Mouse (Mus musculus) hindbrain, postnatal 0 days (tissue): ENCODE measurements around the gene Eya4. TPM values are rescaled to one million over a fixed set of nuclear protein-coding genes. Genes with fewer than 3 reads are reported as not detected.

Experiments used
- ATAC-seq: fragments of 200-750 bp; cut with Nextera tagmentation; 2 replicates; pipeline ENCODE4 v1.8.0; 2017; ENCODE audit warnings: mild to moderate bottlenecking, moderate TSS enrichment, moderate library complexity
- DNase-seq: peaks from one replicate; pipeline ENCODE4 v3.0.0-alpha.2; 2015; ENCODE audit warnings: low spot score
- H3K27ac ChIP-seq: fragments of 300-500 bp; sonication (generic); 2 replicates; pipeline ENCODE4 v1.5.1; 2014; ENCODE audit warnings: mild to moderate bottlenecking
- H3K27me3 ChIP-seq: fragments of 300-500 bp; sonication (generic); 2 replicates; pipeline ENCODE4 v1.6.1; 2014; ENCODE audit warnings: low read length, mixed read lengths; ENCODE audit not compliant: insufficient read depth
- H3K36me3 ChIP-seq: fragments of 300-500 bp; sonication (generic); 2 replicates; pipeline ENCODE4 v1.6.1; 2014; ENCODE audit warnings: low read length, mixed read lengths; ENCODE audit not compliant: insufficient read depth
- H3K4me1 ChIP-seq: fragments of 300-500 bp; sonication (generic); 2 replicates; pipeline ENCODE4 v1.6.1; 2014; ENCODE audit warnings: antibody characterized with exemption, low read length, mixed read lengths; ENCODE audit not compliant: insufficient read depth
- H3K4me2 ChIP-seq: fragments of 300-500 bp; sonication (generic); 2 replicates; pipeline ENCODE4 v1.6.1; 2014; ENCODE audit warnings: low read depth, mild to moderate bottlenecking, low read length, moderate library complexity, mixed read lengths
- H3K4me3 ChIP-seq: fragments of 300-500 bp; sonication (generic); 2 replicates; pipeline ENCODE4 v1.5.1; 2014; ENCODE audit warnings: low read length
- H3K9ac ChIP-seq: fragments of 300-500 bp; sonication (generic); replicated peaks from 2 replicates; pipeline ENCODE4 v1.6.1; 2014; ENCODE audit warnings: mild to moderate bottlenecking, low read length, moderate library complexity, mixed read lengths
- H3K9me3 ChIP-seq: fragments of 300-500 bp; sonication (generic); 2 replicates; pipeline ENCODE4 v1.6.1; 2016; ENCODE audit warnings: low read length, mixed read lengths
- CTCF ChIP-seq: IDR thresholded peaks from 2 replicates; pipeline ENCODE4 v1.5.1; 2016; ENCODE audit warnings: antibody characterized with exemption, control low read depth, low read depth
- WGBS: fragments of 180-500 bp; shearing (Covaris S2); extraction: QIAGEN DNeasy Blood & Tissue Kit; methylation state at CpG from one replicate; pipeline ENCODE4 v1.1.7; 2014; 5-methylcytosine and 5-hydroxymethylcytosine counted together
- polyA plus RNA-seq: library from polyadenylated mRNA; unstranded; fragments of >200 nt; fragmentation: Nextera tagmentation; extraction: Ambion mirVana; gene quantifications from 2 replicates; pipeline ENCODE4 v1.2.1, GENCODE M21; 2015
- total RNA-seq: library from RNA; depleted of rRNA; stranded (reverse); fragments of >200 nt; gene quantifications from 2 replicates; pipeline ENCODE4 v1.2.3, GENCODE M21; 2014

Gene Eya4
- total and polyA plus RNA-seq, 2 experiments from 2014 or later, result 0.60 to 1.4 TPM

GRCm38 (mm10) chr10:23203885-23204284 is 146.7 kb downstream of the Eya4 start:
- no peak overlapping the region for H3K9ac ChIP-seq
- WGBS, result 55% methylated on average over 4 of the region's 4 CpGs
- TF ChIP-seq CTCF, result no peak
- DNase-seq (no peak), ATAC-seq (no peak)
- H3K4me1 ChIP-seq, result no peaks in the 10 kb centered on the region
- H3K36me3 ChIP-seq, result no peaks in the 10 kb centered on the region
- H3K9me3 ChIP-seq, result no peaks in the 10 kb centered on the region
- no peaks in the 10 kb centered on the region for H3K27me3 ChIP-seq
- H3K4me3 ChIP-seq, result no peak overlapping the region
- H3K27ac ChIP-seq, result no peak overlapping the region
- H3K4me2 ChIP-seq, result no peak overlapping the region

DNA sequence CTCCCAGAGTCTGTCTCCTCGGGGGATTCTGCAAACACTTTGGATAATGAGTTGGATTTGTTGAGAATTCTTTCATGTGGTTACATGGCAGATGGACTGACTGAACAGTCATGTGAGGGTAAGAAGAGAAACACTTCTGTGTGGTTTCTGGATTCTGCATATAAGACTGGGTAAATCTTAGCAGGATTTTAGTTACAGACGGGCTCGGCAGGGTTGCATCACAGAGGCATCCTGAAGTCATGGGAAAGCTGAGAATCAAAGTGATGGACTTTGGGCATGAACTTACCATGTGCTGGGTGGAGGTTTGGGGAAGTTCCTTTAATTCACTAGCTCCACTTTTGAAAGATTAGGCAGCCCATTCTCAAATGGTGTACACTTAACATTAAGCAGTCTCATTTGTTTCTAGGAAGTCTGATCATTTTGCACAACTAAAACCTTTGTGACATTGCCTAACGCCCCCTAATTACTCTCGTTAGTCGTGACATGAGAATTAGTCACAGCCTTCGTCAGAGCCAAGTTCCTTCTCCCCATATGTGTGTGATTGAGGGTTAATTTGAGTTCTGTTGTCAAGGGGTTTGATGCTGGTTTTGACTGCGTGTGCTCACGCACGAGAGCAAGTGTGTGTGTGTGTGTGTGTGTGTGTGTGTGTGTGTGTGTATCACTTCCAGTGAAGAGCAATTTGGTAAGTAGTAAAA is 147.3 kb downstream of the Eya4 start:
- H3K27me3 ChIP-seq, result no peaks in the 10 kb centered on the region
- no peak overlapping the region for H3K4me2 ChIP-seq
- 40% methylated on average over 10 of the region's 10 CpGs for WGBS
- no peaks in the 10 kb centered on the region for H3K36me3 ChIP-seq
- DNase-seq (no peak), ATAC-seq (no peak)
- H3K27ac ChIP-seq, result no peak overlapping the region
- no peak for TF ChIP-seq CTCF
- H3K9me3 ChIP-seq, result no peaks in the 10 kb centered on the region
- H3K4me1 ChIP-seq, result no peaks in the 10 kb centered on the region
- H3K9ac ChIP-seq, result no peak overlapping the region
- H3K4me3 ChIP-seq, result no peak overlapping the region

DNA sequence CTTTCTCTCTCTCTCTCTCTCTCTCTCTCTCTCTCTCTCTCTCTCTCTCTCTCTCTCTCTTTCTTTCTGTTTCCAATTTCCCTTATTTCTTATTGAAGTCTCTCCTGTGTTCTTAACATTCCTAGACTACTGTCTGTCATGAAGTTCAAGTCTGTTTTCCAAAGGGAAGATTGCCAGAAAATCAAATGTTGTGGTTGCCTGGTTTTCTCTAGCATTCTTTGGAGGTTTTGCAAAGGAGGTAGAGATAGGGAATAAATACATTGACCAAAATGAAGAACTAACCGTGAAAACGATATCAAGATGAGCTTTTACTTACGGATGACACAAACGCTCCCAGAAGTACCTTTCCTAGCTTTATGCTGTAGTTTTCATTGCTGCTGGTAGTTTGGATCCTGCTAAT is 148.0 kb downstream of the Eya4 start:
- DNase-seq (no peak), ATAC-seq (no peak)
- H3K4me3 ChIP-seq, result no peak overlapping the region
- no peaks in the 10 kb centered on the region for H3K27me3 ChIP-seq
- no peak for TF ChIP-seq CTCF
- WGBS, result 93% methylated on average over 4 of the region's 4 CpGs
- H3K4me1 ChIP-seq, result no peaks in the 10 kb centered on the region
- H3K27ac ChIP-seq, result no peak overlapping the region
- no peaks in the 10 kb centered on the region for H3K36me3 ChIP-seq
- no peak overlapping the region for H3K4me2 ChIP-seq
- no peaks in the 10 kb centered on the region for H3K9me3 ChIP-seq
- no peak overlapping the region for H3K9ac ChIP-seq

DNA sequence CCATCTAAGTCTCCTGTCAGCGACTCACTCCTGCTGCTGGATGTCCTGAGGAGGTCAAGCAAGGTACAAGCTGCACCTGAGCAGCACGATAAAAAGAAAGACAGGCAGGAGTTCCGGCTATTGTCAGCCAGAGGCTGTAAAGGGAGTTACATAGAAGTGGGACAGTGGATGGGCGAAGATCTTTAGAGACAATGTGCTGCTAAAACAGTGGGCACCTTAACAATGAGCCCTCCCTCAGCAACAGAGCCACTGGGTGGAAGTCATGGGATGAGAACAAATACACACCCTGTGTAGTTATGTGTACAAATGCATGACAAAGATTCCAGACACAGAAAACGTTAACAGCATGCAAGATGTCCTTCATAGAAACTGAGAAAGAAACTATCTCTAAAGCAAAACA is 152.3 kb downstream of the Eya4 start:
- no peak for ATAC-seq
- H3K9me3 ChIP-seq, result no peaks in the 10 kb centered on the region

GRCm38 (mm10) chr10:23196336-23196735 is 154.2 kb downstream of the Eya4 start:
- Histone ChIP-seq H3K9me3 (no peaks in the 10 kb centered on the region), H3K9ac (no peak overlapping the region), H3K36me3 (no peaks in the 10 kb centered on the region), H3K4me2 (no peak overlapping the region), H3K27ac (no peak overlapping the region), H3K27me3 (no peaks in the 10 kb centered on the region), H3K4me1 (no peaks in the 10 kb centered on the region), H3K4me3 (no peak overlapping the region)
- no peak for ATAC-seq
- DNase-seq, result no peak
- TF ChIP-seq CTCF, result no peak
- 91% methylated on average over 4 of the region's 4 CpGs for WGBS

More for the DNA sequence above, 152.3 kb downstream of the Eya4 start:
- Histone ChIP-seq H3K4me3 (no peak overlapping the region), H3K4me2 (no peak overlapping the region), H3K27ac (no peak overlapping the region), H3K9ac (no peak overlapping the region), H3K4me1 (no peaks in the 10 kb centered on the region), H3K36me3 (no peaks in the 10 kb centered on the region), H3K27me3 (no peaks in the 10 kb centered on the region)
- DNase-seq, result no peak
- TF ChIP-seq CTCF, result no peak
- WGBS, result 67% methylated on average over 5 of the region's 5 CpGs

DNA sequence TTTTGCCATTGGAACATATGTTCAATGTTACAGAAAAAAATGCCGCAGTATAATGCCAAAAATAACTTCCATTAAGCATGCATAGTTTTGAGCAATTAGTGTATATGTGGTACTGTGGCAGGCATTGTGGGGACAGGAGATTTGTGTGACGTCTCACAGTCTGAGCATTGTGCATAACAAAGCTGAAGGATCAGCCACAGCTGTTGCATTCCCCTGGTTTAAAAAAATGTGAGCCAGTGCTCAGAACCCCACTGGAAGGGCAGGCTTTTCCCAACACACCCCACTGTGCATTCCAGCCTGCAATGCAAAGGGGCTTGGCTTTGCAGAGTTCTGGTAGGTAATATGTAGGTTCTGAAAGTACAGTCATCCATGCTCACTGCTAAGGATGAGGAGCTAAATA is 155.2 kb downstream of the Eya4 start:
- Histone ChIP-seq H3K9me3 (no peaks in the 10 kb centered on the region), H3K36me3 (no peaks in the 10 kb centered on the region), H3K27ac (no peak overlapping the region), H3K4me3 (no peak overlapping the region), H3K9ac (no peak overlapping the region), H3K4me2 (no peak overlapping the region), H3K27me3 (no peaks in the 10 kb centered on the region), H3K4me1 (no peaks in the 10 kb centered on the region)
- DNase-seq (no peak), ATAC-seq (no peak)
- 40% methylated on average over 2 of the region's 2 CpGs for WGBS
- no peak for TF ChIP-seq CTCF

GRCm38 (mm10) chr10:23189836-23190235 is 160.8 kb downstream of the Eya4 start:
- Histone ChIP-seq H3K4me1 (no peaks in the 10 kb centered on the region), H3K27ac (no peak overlapping the region), H3K9me3 (no peaks in the 10 kb centered on the region), H3K36me3 (no peaks in the 10 kb centered on the region), H3K27me3 (no peaks in the 10 kb centered on the region), H3K4me3 (no peak overlapping the region), H3K9ac (no peak overlapping the region), H3K4me2 (no peak overlapping the region)
- no peak for TF ChIP-seq CTCF
- WGBS, result 87% methylated on average over 10 of the region's 10 CpGs
- ATAC-seq, result no peak
- DNase-seq, result no peak
